Mouse (Mus musculus): ENCODE measurements around the gene Arsg. TPM values are rescaled to one million over a fixed set of nuclear protein-coding genes. Genes with fewer than 3 reads are reported as not detected.

Arsg gene
- polyA plus RNA-seq, 1 experiment: 5.8 TPM

GRCm38 (mm10) chr11:109472171-109472691 lies 943 bp upstream of the Arsg start:
- H3K27me3 ChIP-seq (ENCODE audit: control insufficient read depth, insufficient read depth, low read length, poor library complexity, severe bottlenecking): no peaks in the 10 kb centered on the region
- TF ChIP-seq POLR2A (IDR thresholded peaks at IDR 0.05; ENCODE audit: insufficient read depth, low read length): no peak
- TF ChIP-seq EP300 (IDR thresholded peaks at IDR 0.05; ENCODE audit: insufficient read depth, low read depth, low read length): no peak
- TF ChIP-seq CTCF (IDR thresholded peaks at IDR 0.05; ENCODE audit: low read depth, low read length): no peak

GRCm38 (mm10) chr11:109472821-109473170 lies 378 bp upstream of the Arsg start:
- Histone ChIP-seq H3K36me3 (ENCODE audit: control insufficient read depth, insufficient read depth, low read length, poor library complexity, severe bottlenecking) (no peaks in the 10 kb centered on the region), H3K4me3 (ENCODE audit: low read depth, low read length) (peak overlapping the region; percentile 73), H3K9me3 (replicated peaks; ENCODE audit: control insufficient read depth, insufficient read depth, low read length, poor library complexity, severe bottlenecking) (no peaks in the 10 kb centered on the region), H3K4me1 (ENCODE audit: control insufficient read depth, insufficient read depth, low read length) (no peaks in the 10 kb centered on the region), H3K27ac (ENCODE audit: insufficient read depth, low read length) (no peak overlapping the region), H3K27me3 (ENCODE audit: control insufficient read depth, insufficient read depth, low read length, poor library complexity, severe bottlenecking) (no peaks in the 10 kb centered on the region), H3K9ac (ENCODE audit: low read depth, poor library complexity, severe bottlenecking) (peak overlapping the region; percentile 96)
- TF ChIP-seq CTCF (IDR thresholded peaks at IDR 0.05; ENCODE audit: low read depth, low read length) (no peak), POLR2A (IDR thresholded peaks at IDR 0.05; ENCODE audit: insufficient read depth, low read length) (no peak), EP300 (IDR thresholded peaks at IDR 0.05; ENCODE audit: insufficient read depth, low read depth, low read length) (no peak)

More at GRCm38 (mm10) chr11:109472171-109472691, 943 bp upstream of the Arsg start:
- H3K27ac ChIP-seq (ENCODE audit: insufficient read depth, low read length): no peak overlapping the region
- H3K36me3 ChIP-seq (ENCODE audit: control insufficient read depth, insufficient read depth, low read length, poor library complexity, severe bottlenecking): no peaks in the 10 kb centered on the region
- H3K9ac ChIP-seq (ENCODE audit: low read depth, poor library complexity, severe bottlenecking): peak overlapping the region; percentile 96
- H3K9me3 ChIP-seq (replicated peaks; ENCODE audit: control insufficient read depth, insufficient read depth, low read length, poor library complexity, severe bottlenecking): no peaks in the 10 kb centered on the region
- no peaks in the 10 kb centered on the region for H3K4me1 ChIP-seq (ENCODE audit: control insufficient read depth, insufficient read depth, low read length)
- H3K4me3 ChIP-seq (ENCODE audit: low read depth, low read length): peak overlapping the region; percentile 73

DNA sequence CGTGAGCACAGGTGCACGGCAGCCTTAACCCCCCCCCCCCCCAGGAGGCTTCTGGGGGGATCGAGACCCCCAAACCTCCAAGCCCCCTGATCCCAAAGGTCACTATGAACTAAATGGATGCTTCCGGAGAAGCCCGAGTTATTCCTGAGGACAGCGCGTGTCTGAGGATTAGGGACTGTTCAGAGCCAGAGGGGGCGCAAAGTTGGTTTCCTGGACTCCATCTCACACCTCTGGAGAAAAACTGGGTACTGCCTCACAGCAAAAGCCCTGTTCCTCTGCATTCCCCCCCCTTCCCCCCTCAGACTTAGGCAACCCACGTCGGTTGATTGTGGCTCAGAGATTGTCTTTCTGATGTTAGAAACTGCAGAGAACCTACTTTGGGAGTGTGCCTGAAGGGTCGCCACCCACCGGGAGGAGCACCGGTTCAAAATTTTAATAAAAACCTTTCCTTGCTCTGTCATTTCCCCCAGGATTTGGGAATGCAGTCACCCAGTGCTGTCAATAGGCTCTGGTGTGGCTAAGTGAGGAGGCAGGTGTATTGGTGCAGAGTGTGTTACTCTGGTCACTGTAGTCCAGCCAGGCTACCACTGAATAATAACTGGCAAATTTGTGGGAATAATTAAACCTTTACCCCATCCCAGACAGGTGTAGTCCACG lies 1.0 kb downstream of the Arsg start:
- Histone ChIP-seq H3K4me1 (ENCODE audit: control insufficient read depth, insufficient read depth, low read length) (no peaks in the 10 kb centered on the region), H3K27ac (ENCODE audit: insufficient read depth, low read length) (no peak overlapping the region), H3K4me3 (ENCODE audit: low read depth, low read length) (peak overlapping the region; percentile 96), H3K9ac (ENCODE audit: low read depth, poor library complexity, severe bottlenecking) (peak overlapping the region; percentile 96), H3K27me3 (ENCODE audit: control insufficient read depth, insufficient read depth, low read length, poor library complexity, severe bottlenecking) (no peaks in the 10 kb centered on the region), H3K36me3 (ENCODE audit: control insufficient read depth, insufficient read depth, low read length, poor library complexity, severe bottlenecking) (no peaks in the 10 kb centered on the region), H3K9me3 (replicated peaks; ENCODE audit: control insufficient read depth, insufficient read depth, low read length, poor library complexity, severe bottlenecking) (no peaks in the 10 kb centered on the region)
- TF ChIP-seq POLR2A (IDR thresholded peaks at IDR 0.05; ENCODE audit: insufficient read depth, low read length) (no peak), CTCF (IDR thresholded peaks at IDR 0.05; ENCODE audit: low read depth, low read length) (no peak), EP300 (IDR thresholded peaks at IDR 0.05; ENCODE audit: insufficient read depth, low read depth, low read length) (no peak)

DNA sequence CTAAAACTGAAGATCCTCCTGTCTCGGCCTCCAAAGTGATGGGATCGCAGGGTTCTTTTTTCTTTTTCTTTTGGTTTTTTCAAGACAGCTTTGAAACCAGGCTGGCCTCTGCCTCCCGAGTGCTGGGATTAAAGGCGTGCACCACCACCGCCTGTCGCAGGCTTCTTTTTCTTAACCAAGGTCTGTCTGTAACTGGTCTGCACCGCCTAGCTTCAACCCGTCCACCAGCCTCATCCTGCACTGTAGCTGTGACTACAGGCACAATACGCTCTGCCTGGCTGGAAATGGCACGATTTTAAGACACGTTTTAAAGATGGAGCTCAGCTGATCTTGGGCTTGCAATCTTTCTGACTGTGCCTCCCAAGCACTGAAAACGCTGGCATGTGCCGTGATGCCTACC lies 1.7 kb downstream of the Arsg start:
- Histone ChIP-seq H3K4me3 (ENCODE audit: low read depth, low read length) (no peak overlapping the region), H3K4me1 (ENCODE audit: control insufficient read depth, insufficient read depth, low read length) (no peaks in the 10 kb centered on the region), H3K27me3 (ENCODE audit: control insufficient read depth, insufficient read depth, low read length, poor library complexity, severe bottlenecking) (no peaks in the 10 kb centered on the region), H3K9me3 (replicated peaks; ENCODE audit: control insufficient read depth, insufficient read depth, low read length, poor library complexity, severe bottlenecking) (no peaks in the 10 kb centered on the region), H3K9ac (ENCODE audit: low read depth, poor library complexity, severe bottlenecking) (peak overlapping the region; percentile 96; the same call in 1 of the 2 replicates), H3K36me3 (ENCODE audit: control insufficient read depth, insufficient read depth, low read length, poor library complexity, severe bottlenecking) (no peaks in the 10 kb centered on the region), H3K27ac (ENCODE audit: insufficient read depth, low read length) (no peak overlapping the region)
- TF ChIP-seq POLR2A (IDR thresholded peaks at IDR 0.05; ENCODE audit: insufficient read depth, low read length): no peak
- TF ChIP-seq EP300 (IDR thresholded peaks at IDR 0.05; ENCODE audit: insufficient read depth, low read depth, low read length): peak; percentile 29; the same call in 1 of the 2 replicates

DNA sequence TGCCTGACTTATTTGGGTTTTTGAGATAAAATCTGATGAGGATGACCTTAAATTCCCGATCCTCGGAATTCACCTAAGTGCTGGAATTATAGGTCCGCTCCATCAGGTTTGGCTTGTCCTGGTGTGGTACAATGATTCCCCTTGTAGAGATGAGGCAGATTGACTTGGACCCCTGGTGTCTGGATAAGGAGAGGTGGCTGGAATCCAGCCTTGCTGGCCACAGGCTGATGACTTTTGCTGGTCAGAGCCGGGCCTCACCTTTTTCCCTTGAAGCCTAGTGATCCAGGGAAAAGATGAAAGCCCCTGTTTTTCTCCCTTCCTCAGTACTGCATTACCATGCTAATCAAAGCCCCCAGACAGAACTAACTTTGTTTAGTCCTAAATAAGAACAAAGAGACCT lies 2.5 kb downstream of the Arsg start:
- H3K27ac ChIP-seq (ENCODE audit: insufficient read depth, low read length): peak overlapping the region; percentile 43; the same call in 1 of the 2 replicates
- H3K27me3 ChIP-seq (ENCODE audit: control insufficient read depth, insufficient read depth, low read length, poor library complexity, severe bottlenecking): no peaks in the 10 kb centered on the region
- H3K36me3 ChIP-seq (ENCODE audit: control insufficient read depth, insufficient read depth, low read length, poor library complexity, severe bottlenecking): no peaks in the 10 kb centered on the region
- no peak overlapping the region for H3K9ac ChIP-seq (ENCODE audit: low read depth, poor library complexity, severe bottlenecking)
- no peak for TF ChIP-seq CTCF (IDR thresholded peaks at IDR 0.05; ENCODE audit: low read depth, low read length)
- TF ChIP-seq EP300 (IDR thresholded peaks at IDR 0.05; ENCODE audit: insufficient read depth, low read depth, low read length): no peak
- no peak for TF ChIP-seq POLR2A (IDR thresholded peaks at IDR 0.05; ENCODE audit: insufficient read depth, low read length)
- no peaks in the 10 kb centered on the region for H3K9me3 ChIP-seq (replicated peaks; ENCODE audit: control insufficient read depth, insufficient read depth, low read length, poor library complexity, severe bottlenecking)
- H3K4me3 ChIP-seq (ENCODE audit: low read depth, low read length): no peak overlapping the region
- H3K4me1 ChIP-seq (ENCODE audit: control insufficient read depth, insufficient read depth, low read length): no peaks in the 10 kb centered on the region

DNA sequence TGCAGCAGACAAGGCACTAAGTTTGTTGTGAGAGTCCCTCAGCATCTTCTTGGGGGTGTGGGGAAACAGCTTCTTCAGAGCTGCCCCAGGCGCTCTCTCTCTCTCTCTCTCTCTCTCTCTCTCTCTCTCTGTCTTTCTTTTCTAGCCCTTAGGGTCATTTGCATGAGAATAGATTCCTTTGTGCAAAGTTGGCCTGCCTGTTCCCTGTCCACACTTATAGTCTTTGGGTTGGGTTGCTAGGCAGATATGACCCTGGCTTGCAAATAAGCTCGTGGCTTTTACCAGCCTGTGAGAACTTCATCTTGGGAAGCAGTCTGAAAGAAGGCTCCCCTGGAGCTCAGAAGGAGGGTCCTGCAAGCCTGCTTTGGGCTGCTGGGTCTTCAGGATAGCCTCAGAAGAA lies 3.1 kb downstream of the Arsg start:
- Histone ChIP-seq H3K9ac (ENCODE audit: low read depth, poor library complexity, severe bottlenecking) (no peak overlapping the region), H3K27ac (ENCODE audit: insufficient read depth, low read length) (peak overlapping the region; percentile 43), H3K36me3 (ENCODE audit: control insufficient read depth, insufficient read depth, low read length, poor library complexity, severe bottlenecking) (no peaks in the 10 kb centered on the region), H3K27me3 (ENCODE audit: control insufficient read depth, insufficient read depth, low read length, poor library complexity, severe bottlenecking) (no peaks in the 10 kb centered on the region), H3K4me1 (ENCODE audit: control insufficient read depth, insufficient read depth, low read length) (no peaks in the 10 kb centered on the region), H3K4me3 (ENCODE audit: low read depth, low read length) (no peak overlapping the region), H3K9me3 (replicated peaks; ENCODE audit: control insufficient read depth, insufficient read depth, low read length, poor library complexity, severe bottlenecking) (no peaks in the 10 kb centered on the region)
- TF ChIP-seq EP300 (IDR thresholded peaks at IDR 0.05; ENCODE audit: insufficient read depth, low read depth, low read length) (0 out of 2 replicates have a peak, but pooled peaks have one; percentile 14), POLR2A (IDR thresholded peaks at IDR 0.05; ENCODE audit: insufficient read depth, low read length) (no peak)

All from ES-Bruce4 (cell line).